Mouse (Mus musculus) heart, adult 2 months (tissue): ENCODE measurements around the gene Fam3c.

ENCODE experiments used
- CTCF ChIP-seq: fragments of 200-600 bp; IDR thresholded peaks from 2 replicates; pipeline ENCODE4 v1.8.1; 2022; ENCODE audit warnings: antibody characterized with exemption, mild to moderate bottlenecking, moderate library complexity
- EP300 ChIP-seq: fragments of 200-500 bp; IDR thresholded peaks from 2 replicates; pipeline ENCODE4 v1.6.1; 2011; ENCODE audit warnings: low read depth, low read length, control low read depth; ENCODE audit not compliant: insufficient read depth
- POLR2A ChIP-seq: fragments of 200-500 bp; IDR thresholded peaks from 2 replicates; pipeline ENCODE4 v1.6.1; 2011; ENCODE audit warnings: mild to moderate bottlenecking, low read depth, low read length, control low read depth; ENCODE audit not compliant: insufficient read depth

DNA sequence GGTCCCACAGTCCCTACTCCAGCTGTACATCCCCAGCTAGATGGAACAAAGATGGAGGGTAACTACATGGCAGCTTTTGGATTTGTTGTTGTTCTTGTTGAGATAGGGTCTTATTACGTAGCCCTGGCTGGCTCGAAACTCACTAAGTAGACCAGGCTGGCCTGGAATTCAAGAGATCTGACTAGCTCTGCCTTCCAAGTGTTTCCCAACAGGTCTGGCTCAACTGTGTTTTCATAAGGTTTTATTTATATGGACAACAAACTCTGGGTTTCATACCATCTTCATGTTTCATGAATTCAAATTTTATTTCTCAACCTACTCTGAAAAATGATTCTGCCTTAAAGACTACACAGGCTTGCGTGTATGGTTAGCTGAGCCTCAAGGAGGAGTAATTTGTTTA is 7.1 kb downstream of the Fam3c start:
- TF ChIP-seq CTCF = no peak
- no peak for TF ChIP-seq POLR2A
- TF ChIP-seq EP300 = no peak
